Mouse (Mus musculus): ENCODE results near the gene Gm20773.
"Not testable (repeated sequence)": the region's sequence is repeated elsewhere in the genome, so short reads cannot be mapped to it uniquely, and the experiment has no call there.

Gene Gm20773

DNA sequence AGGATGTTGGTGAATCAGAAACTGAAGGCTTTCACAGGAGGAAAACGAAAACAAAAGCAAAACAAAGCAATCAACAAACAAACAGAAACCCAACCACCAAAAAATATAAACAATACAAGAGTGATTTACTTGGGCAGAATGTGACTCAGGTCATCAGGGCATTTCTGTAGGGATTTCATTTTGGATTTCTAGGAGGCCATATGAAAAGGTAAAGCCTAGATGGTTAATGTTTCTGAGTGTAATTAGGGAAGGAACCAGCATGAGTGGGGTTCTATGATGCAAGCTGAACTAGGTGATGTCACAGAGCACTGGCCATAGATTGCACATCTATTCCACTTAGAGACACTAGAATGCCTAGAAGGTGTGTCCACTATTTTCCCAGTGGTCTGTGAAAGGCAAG lies at the start of gene Gm20773:
Gene Gm20773, plus strand, starts transcription at position 301 of the 400 bp plus-strand sequence.
- in situ Hi-C loops (cut with MboI, MseI): not testable (repeated sequence)

- in situ Hi-C loops (cut with MboI, MseI): not testable (repeated sequence)
Measured at GRCm38 (mm10) chrY:13465479-13465878, 28.3 kb upstream of the Gm20773 start, which contains the start of gene Gm21866. Gm21866 (minus strand) TSS chrY:13465579.

All from T-helper 17 cell (primary cell).